Mouse (Mus musculus): ENCODE results near the gene Ssmem1. TPM values are rescaled to one million over a fixed set of nuclear protein-coding genes. Genes with fewer than 3 reads are reported as not detected.

Ssmem1 gene
- polyA plus RNA-seq, 1 experiment from 2014 or later = not detected

DNA sequence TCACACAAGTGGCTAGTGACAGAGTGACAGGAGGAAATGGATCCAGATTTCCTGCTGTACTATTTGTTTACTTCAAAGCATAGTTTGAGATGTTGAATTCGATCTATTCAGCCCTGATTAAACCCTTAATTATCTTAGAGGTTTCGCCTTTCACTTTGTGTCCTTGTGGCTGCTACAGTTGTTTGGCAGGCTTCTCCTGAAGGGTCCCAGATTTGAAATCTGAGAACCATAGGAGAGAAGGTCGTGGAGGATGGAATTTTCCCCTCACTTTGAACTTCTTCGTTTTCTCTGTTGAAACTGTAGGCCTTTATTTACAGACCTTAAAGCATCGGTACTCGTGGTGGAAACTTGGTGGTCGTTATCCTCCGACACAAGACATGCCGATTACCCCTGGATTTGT is 4.6 kb downstream of the Ssmem1 start:
- TF ChIP-seq CTCF (IDR thresholded peaks at IDR 0.05) (no peak), EP300 (IDR thresholded peaks at IDR 0.05) (no peak)
- ATAC-seq = no peak
- H3K9me3 ChIP-seq (ENCODE audit: low read length) = no peaks in the 10 kb centered on the region
- H3K27ac ChIP-seq (ENCODE audit: low read length) = no peak overlapping the region
- 12% methylated on average over 9 of the region's 9 CpGs for WGBS
- no peaks in the 10 kb centered on the region for H3K36me3 ChIP-seq (ENCODE audit: insufficient read depth, low read length)
- no peak overlapping the region for H3K4me2 ChIP-seq (replicated peaks; ENCODE audit: low read depth, low read length)
- H3K4me3 ChIP-seq (ENCODE audit: low read depth, low read length) = no peak overlapping the region
- 0 out of 2 replicates have a peak, but pooled peaks cover 4% of the 10 kb centered on the region for H3K4me1 ChIP-seq (ENCODE audit: insufficient read depth, low read depth, low read length)
- no peak for DNase-seq (ENCODE audit: low spot score)
- H3K9ac ChIP-seq (replicated peaks; ENCODE audit: low read depth) = no peak overlapping the region
- no peaks in the 10 kb centered on the region for H3K27me3 ChIP-seq (replicated peaks; ENCODE audit: insufficient read depth, low read length)

DNA sequence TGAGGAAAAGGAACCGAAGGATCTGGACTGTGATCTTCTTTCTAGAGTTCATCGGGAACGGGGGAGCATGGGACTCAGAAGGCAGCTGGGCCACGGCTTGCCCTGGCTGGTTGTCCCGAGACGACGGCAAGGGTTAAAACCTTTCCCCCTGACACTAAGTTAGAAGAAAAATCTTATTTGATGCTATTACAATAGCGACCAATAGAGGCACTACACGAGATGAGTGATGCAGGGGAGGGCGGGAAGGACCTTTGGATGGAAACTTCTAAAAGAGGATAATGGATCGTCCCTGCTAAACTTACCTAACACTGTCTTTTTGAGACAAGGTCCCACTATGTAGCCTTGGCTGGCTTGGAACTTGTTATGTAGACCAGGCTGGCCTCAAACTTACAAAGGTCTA is 10.8 kb downstream of the Ssmem1 start:
- Histone ChIP-seq H3K4me1 (ENCODE audit: insufficient read depth, low read depth, low read length) (no peaks in the 10 kb centered on the region), H3K9me3 (ENCODE audit: low read length) (no peaks in the 10 kb centered on the region), H3K9ac (replicated peaks; ENCODE audit: low read depth) (no peak overlapping the region), H3K4me2 (replicated peaks; ENCODE audit: low read depth, low read length) (no peak overlapping the region), H3K27me3 (replicated peaks; ENCODE audit: insufficient read depth, low read length) (no peaks in the 10 kb centered on the region), H3K36me3 (ENCODE audit: insufficient read depth, low read length) (no peaks in the 10 kb centered on the region), H3K27ac (ENCODE audit: low read length) (no peak overlapping the region), H3K4me3 (ENCODE audit: low read depth, low read length) (no peak overlapping the region)
- WGBS = 64% methylated on average over 11 of the region's 11 CpGs
- no peak for DNase-seq (ENCODE audit: low spot score)
- TF ChIP-seq CTCF (IDR thresholded peaks at IDR 0.05) (peak; percentile 41), EP300 (IDR thresholded peaks at IDR 0.05) (no peak)
- ATAC-seq = no peak

GRCm38 (mm10) chr6:30525456-30526332 is 16.0 kb downstream of the Ssmem1 start:
- Histone ChIP-seq H3K4me2 (replicated peaks; ENCODE audit: low read depth, low read length) (no peak overlapping the region), H3K9me3 (ENCODE audit: low read length) (no peaks in the 10 kb centered on the region), H3K27me3 (replicated peaks; ENCODE audit: insufficient read depth, low read length) (no peaks in the 10 kb centered on the region), H3K36me3 (ENCODE audit: insufficient read depth, low read length) (no peaks in the 10 kb centered on the region), H3K4me1 (ENCODE audit: insufficient read depth, low read depth, low read length) (no peaks in the 10 kb centered on the region), H3K27ac (ENCODE audit: low read length) (no peak overlapping the region), H3K9ac (replicated peaks; ENCODE audit: low read depth) (no peak overlapping the region), H3K4me3 (ENCODE audit: low read depth, low read length) (no peak overlapping the region)
- no peak for TF ChIP-seq CTCF (IDR thresholded peaks at IDR 0.05)
- TF ChIP-seq EP300 (IDR thresholded peaks at IDR 0.05) = no peak
- WGBS = 66% methylated on average over 7 of the region's 7 CpGs
- ATAC-seq (no peak), DNase-seq (ENCODE audit: low spot score) (no peak)

- 14% methylated on average over 19 of the region's 19 CpGs for WGBS
- H3K36me3 ChIP-seq (ENCODE audit: insufficient read depth, low read length) = no peaks in the 10 kb centered on the region
- H3K9ac ChIP-seq (replicated peaks; ENCODE audit: low read depth) = no peak overlapping the region
These were observed 17.2 kb downstream of the Ssmem1 start for GRCm38 (mm10) chr6:30526586-30527515.

DNA sequence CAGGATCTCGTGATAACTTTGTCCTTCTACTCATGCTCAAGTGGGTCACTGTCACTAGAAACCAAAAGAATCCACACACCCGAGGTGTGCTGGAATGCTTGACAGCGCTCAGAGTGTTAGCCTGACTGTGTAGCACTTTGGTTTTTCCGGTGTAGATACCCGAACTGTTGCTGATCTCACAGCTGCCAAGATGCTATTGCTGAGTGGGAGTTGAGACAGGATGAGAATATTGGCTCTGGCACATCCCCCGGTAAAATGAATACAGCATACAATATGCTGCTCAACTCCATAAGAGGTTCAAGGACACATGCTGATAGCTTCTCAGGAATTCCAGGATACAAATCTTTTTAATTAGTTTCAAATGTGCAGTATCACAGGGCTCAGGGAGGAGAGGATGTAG is 19.2 kb downstream of the Ssmem1 start:
- no peak for DNase-seq (ENCODE audit: low spot score)
- H3K4me2 ChIP-seq (replicated peaks; ENCODE audit: low read depth, low read length) = no peak overlapping the region
- no peaks in the 10 kb centered on the region for H3K36me3 ChIP-seq (ENCODE audit: insufficient read depth, low read length)
- peak; percentile 8; the same call in 1 of the 2 replicates for ATAC-seq
- no peak for TF ChIP-seq CTCF (IDR thresholded peaks at IDR 0.05)
- TF ChIP-seq EP300 (IDR thresholded peaks at IDR 0.05) = no peak
- no peaks in the 10 kb centered on the region for H3K27me3 ChIP-seq (replicated peaks; ENCODE audit: insufficient read depth, low read length)
- H3K4me3 ChIP-seq (ENCODE audit: low read depth, low read length) = no peak overlapping the region
- WGBS = 15% methylated on average over 6 of the region's 6 CpGs
- no peaks in the 10 kb centered on the region for H3K9me3 ChIP-seq (ENCODE audit: low read length)
- H3K4me1 ChIP-seq (ENCODE audit: insufficient read depth, low read depth, low read length) = no peaks in the 10 kb centered on the region
- no peak overlapping the region for H3K27ac ChIP-seq (ENCODE audit: low read length)
- H3K9ac ChIP-seq (replicated peaks; ENCODE audit: low read depth) = no peak overlapping the region

More at GRCm38 (mm10) chr6:30526586-30527515, 17.2 kb downstream of the Ssmem1 start:
- no peak for TF ChIP-seq EP300 (IDR thresholded peaks at IDR 0.05)
- TF ChIP-seq CTCF (IDR thresholded peaks at IDR 0.05) = peak; percentile 2; the same call in 1 of the 2 replicates
- Histone ChIP-seq H3K4me1 (ENCODE audit: insufficient read depth, low read depth, low read length) (no peaks in the 10 kb centered on the region), H3K4me2 (replicated peaks; ENCODE audit: low read depth, low read length) (peak overlapping the region; percentile 37), H3K27ac (ENCODE audit: low read length) (peak overlapping the region; percentile 79), H3K4me3 (ENCODE audit: low read depth, low read length) (0 out of 2 replicates have a peak overlapping the region, but pooled peaks have one; percentile 0), H3K27me3 (replicated peaks; ENCODE audit: insufficient read depth, low read length) (no peaks in the 10 kb centered on the region), H3K9me3 (ENCODE audit: low read length) (no peaks in the 10 kb centered on the region)
- DNase-seq (ENCODE audit: low spot score) = peak; percentile 52
- ATAC-seq = peak; percentile 47

DNA sequence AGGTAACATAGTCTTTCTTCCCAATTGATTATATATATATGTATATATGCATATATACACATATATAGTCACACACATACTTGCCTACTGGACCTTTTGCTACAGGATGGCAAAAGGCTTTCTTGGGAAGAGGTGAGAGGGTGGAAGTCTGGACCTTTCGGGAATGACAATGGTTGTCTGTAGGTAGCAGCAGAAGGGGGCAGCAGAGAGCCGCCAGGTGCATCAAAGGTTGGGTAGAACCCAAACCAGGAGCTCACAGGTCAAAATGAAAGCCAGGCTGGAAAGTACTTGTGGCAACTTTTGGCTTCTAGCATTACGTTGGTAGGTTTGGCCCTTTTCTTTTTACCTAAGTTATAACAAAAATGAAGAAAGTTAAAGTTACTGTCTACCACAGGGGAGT is 25.7 kb downstream of the Ssmem1 start:
- H3K27me3 ChIP-seq (replicated peaks; ENCODE audit: insufficient read depth, low read length) = no peaks in the 10 kb centered on the region
- H3K4me3 ChIP-seq (ENCODE audit: low read depth, low read length) = no peak overlapping the region
- whole genome bisulfite sequencing = 47% methylated on average over 3 of the region's 3 CpGs
- H3K36me3 ChIP-seq (ENCODE audit: insufficient read depth, low read length) = no peaks in the 10 kb centered on the region
- H3K4me1 ChIP-seq (ENCODE audit: insufficient read depth, low read depth, low read length) = no peaks in the 10 kb centered on the region
- no peaks in the 10 kb centered on the region for H3K9me3 ChIP-seq (ENCODE audit: low read length)
- no peak overlapping the region for H3K4me2 ChIP-seq (replicated peaks; ENCODE audit: low read depth, low read length)
- peak; percentile 63 for DNase-seq (ENCODE audit: low spot score)
- TF ChIP-seq EP300 (IDR thresholded peaks at IDR 0.05) (no peak), CTCF (IDR thresholded peaks at IDR 0.05) (peak; percentile 73)
- no peak overlapping the region for H3K9ac ChIP-seq (replicated peaks; ENCODE audit: low read depth)
- no peak overlapping the region for H3K27ac ChIP-seq (ENCODE audit: low read length)
- no peak for ATAC-seq
